Mouse (Mus musculus): ENCODE data around the gene Cdc14a. TPM values are rescaled to one million over a fixed set of nuclear protein-coding genes. Genes with fewer than 3 reads are reported as not detected.

The Cdc14a gene
- polyA plus RNA-seq, 1 experiment from 2014 or later, result 16.9 TPM

DNA sequence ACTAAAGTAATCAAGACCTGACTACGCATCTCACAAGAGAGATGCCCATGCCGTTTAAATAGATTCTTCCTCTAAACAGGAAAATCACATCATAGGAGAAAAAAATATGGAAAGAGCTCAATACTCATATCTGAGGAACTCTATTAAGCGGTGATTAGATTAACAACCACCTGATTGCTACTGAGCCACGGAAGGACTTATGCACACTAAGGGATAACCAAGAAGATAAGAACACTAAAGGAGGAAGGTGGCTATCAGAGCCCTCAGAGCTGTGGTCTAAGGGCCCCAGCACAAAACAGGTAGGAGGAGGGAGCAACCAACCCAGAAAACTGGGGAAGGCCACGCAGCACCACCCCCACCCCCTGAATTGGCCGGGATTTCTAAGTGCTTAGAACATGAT lies 37.5 kb downstream of the Cdc14a start:
- WGBS, result 92% methylated on average over 6 of the region's 6 CpGs
- Histone ChIP-seq H3K4me3 (no peak overlapping the region), H3K27ac (replicated peaks) (no peak overlapping the region), H3K9me3 (replicated peaks) (no peaks in the 10 kb centered on the region), H3K36me3 (peaks cover 45% of the 10 kb centered on the region), H3K27me3 (ENCODE audit: low read depth, poor library complexity, severe bottlenecking) (no peaks in the 10 kb centered on the region), H3K4me1 (no peaks in the 10 kb centered on the region)
- DNase-seq (ENCODE audit: low spot score), result no peak

- peaks cover 41% of the 10 kb centered on the region for H3K36me3 ChIP-seq
- no peaks in the 10 kb centered on the region for H3K9me3 ChIP-seq (replicated peaks)
- no peak overlapping the region for H3K4me3 ChIP-seq
- H3K27me3 ChIP-seq (ENCODE audit: low read depth, poor library complexity, severe bottlenecking), result no peaks in the 10 kb centered on the region
- peaks cover 5% of the 10 kb centered on the region; the same call in 1 of the 2 replicates for H3K4me1 ChIP-seq
- no peak for DNase-seq (ENCODE audit: low spot score)
- WGBS, result 84% methylated on average over 7 of the region's 7 CpGs
- H3K27ac ChIP-seq (replicated peaks), result no peak overlapping the region
Observed at GRCm38 (mm10) chr3:116384319-116384718, 39.5 kb downstream of the Cdc14a start.

DNA sequence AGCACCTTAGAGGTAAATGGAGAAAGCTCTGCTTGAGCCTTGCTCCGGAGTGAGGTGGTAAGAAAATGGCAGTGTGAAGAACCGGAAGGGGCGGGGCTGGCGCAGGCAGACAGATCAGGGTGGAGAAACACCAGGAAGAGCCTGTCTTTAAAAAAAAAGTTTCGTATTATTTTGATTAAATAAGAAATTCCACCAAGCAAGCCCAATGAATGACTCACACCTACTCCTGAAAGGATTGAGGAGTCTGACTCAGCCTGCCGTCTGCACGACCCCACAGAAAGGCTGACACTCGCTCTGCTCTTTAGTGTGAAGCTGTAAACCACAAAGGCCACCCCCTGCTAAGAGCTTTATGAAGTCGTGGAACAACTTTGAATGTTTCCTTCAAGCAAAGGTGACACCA lies 43.5 kb downstream of the Cdc14a start:
- no peak for DNase-seq (ENCODE audit: low spot score)
- WGBS, result 62% methylated on average over 9 of the region's 9 CpGs
- Histone ChIP-seq H3K9me3 (replicated peaks) (no peaks in the 10 kb centered on the region), H3K4me1 (peaks cover 5% of the 10 kb centered on the region), H3K36me3 (peaks cover 32% of the 10 kb centered on the region), H3K27me3 (ENCODE audit: low read depth, poor library complexity, severe bottlenecking) (no peaks in the 10 kb centered on the region), H3K27ac (replicated peaks) (no peak overlapping the region), H3K4me3 (no peak overlapping the region)

DNA sequence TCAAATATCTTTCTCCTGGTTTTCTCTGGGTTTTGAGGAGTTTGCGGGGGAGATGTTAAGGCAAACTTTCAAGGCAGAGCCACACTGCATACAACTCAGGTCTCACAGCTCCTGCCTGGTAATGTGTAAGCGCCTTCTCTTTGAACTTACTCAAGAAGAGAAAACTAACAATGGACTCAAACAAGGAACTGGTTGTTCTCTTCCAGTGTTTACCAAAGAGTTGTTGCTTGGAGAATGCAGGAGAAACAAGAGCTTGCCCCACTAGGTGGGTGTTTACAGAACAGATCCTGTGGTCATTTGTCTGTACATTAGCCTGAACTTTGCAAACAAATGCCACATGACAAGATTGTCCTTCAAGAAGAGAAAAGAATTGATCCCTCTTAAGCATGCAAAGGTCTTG lies 48.4 kb downstream of the Cdc14a start:
- no peaks in the 10 kb centered on the region for H3K9me3 ChIP-seq (replicated peaks)
- H3K4me3 ChIP-seq, result no peak overlapping the region
- H3K27ac ChIP-seq (replicated peaks), result no peak overlapping the region
- peaks cover 9% of the 10 kb centered on the region for H3K4me1 ChIP-seq
- H3K36me3 ChIP-seq, result peaks cover 20% of the 10 kb centered on the region
- 87% methylated on average over 2 of the region's 2 CpGs for WGBS
- DNase-seq (ENCODE audit: low spot score), result no peak
- no peaks in the 10 kb centered on the region for H3K27me3 ChIP-seq (ENCODE audit: low read depth, poor library complexity, severe bottlenecking)

DNA sequence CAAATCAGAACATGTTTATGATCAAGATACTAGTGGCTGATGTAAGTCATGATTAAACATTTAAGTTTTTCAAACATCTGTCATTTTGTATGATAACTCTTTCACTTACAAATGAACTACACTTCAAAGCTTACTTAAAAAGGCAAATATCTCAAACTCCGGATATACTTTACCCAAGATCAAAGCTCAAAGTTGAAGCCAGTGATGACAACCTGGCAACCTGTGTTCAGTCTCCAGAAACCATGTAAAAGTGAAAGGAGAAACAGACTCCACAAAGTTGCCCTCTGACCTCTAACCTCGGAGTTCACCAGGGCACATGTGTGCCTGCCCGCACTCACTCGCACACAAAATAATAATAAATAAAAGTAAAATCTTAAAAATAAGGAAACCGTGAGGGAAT lies 49.3 kb downstream of the Cdc14a start:
- no peak overlapping the region for H3K4me3 ChIP-seq
- no peak overlapping the region for H3K27ac ChIP-seq (replicated peaks)
- H3K4me1 ChIP-seq, result peaks cover 8% of the 10 kb centered on the region
- 84% methylated on average over 5 of the region's 5 CpGs for WGBS
- no peak for DNase-seq (ENCODE audit: low spot score)
- H3K36me3 ChIP-seq, result peaks cover 14% of the 10 kb centered on the region
- no peaks in the 10 kb centered on the region for H3K9me3 ChIP-seq (replicated peaks)
- no peaks in the 10 kb centered on the region for H3K27me3 ChIP-seq (ENCODE audit: low read depth, poor library complexity, severe bottlenecking)

DNA sequence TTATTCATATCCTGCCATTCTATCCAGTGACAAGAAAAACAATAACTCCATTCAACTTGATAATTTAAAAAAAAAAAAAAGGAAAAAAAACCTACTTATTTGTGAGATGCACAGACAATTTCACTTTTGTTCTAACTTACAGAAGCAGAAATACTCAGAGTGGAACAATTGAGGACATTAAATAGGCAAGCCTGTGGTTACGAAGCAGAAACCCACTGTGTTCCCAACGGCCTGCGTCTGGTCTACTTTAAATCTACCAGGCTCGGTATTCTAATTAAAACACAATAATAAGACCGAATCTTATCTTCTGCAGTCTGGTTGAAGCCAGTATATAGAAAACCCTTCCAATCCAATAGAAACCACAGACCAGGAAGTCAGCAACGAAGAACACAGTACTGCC lies 50.6 kb downstream of the Cdc14a start:
- no peaks in the 10 kb centered on the region for H3K9me3 ChIP-seq (replicated peaks)
- H3K4me3 ChIP-seq, result no peak overlapping the region
- DNase-seq (ENCODE audit: low spot score), result no peak
- H3K27me3 ChIP-seq (ENCODE audit: low read depth, poor library complexity, severe bottlenecking), result no peaks in the 10 kb centered on the region
- H3K27ac ChIP-seq (replicated peaks), result no peak overlapping the region
- H3K4me1 ChIP-seq, result peaks cover 19% of the 10 kb centered on the region
- WGBS, result 91% methylated on average over 6 of the region's 6 CpGs
- H3K36me3 ChIP-seq, result peaks cover 7% of the 10 kb centered on the region; the same call in 1 of the 2 replicates

- WGBS, result 23% methylated on average over 4 of the region's 4 CpGs
- DNase-seq (ENCODE audit: low spot score), result no peak
Observed at GRCm38 (mm10) chr3:116368868-116369437, 54.9 kb downstream of the Cdc14a start.

GRCm38 (mm10) chr3:116366125-116366524 lies 57.7 kb downstream of the Cdc14a start:
- WGBS, result 97% methylated on average over 2 of the region's 2 CpGs
- Histone ChIP-seq H3K27ac (replicated peaks) (no peak overlapping the region), H3K4me3 (no peak overlapping the region), H3K4me1 (peaks cover 15% of the 10 kb centered on the region), H3K9me3 (replicated peaks) (no peaks in the 10 kb centered on the region), H3K27me3 (ENCODE audit: low read depth, poor library complexity, severe bottlenecking) (no peaks in the 10 kb centered on the region), H3K36me3 (peaks cover 41% of the 10 kb centered on the region)
- DNase-seq (ENCODE audit: low spot score), result no peak

More at GRCm38 (mm10) chr3:116368868-116369437, 54.9 kb downstream of the Cdc14a start:
- Histone ChIP-seq H3K9me3 (replicated peaks) (no peaks in the 10 kb centered on the region), H3K36me3 (peaks cover 28% of the 10 kb centered on the region), H3K27me3 (ENCODE audit: low read depth, poor library complexity, severe bottlenecking) (no peaks in the 10 kb centered on the region), H3K4me1 (peaks cover 19% of the 10 kb centered on the region), H3K27ac (replicated peaks) (no peak overlapping the region), H3K4me3 (no peak overlapping the region)

DNA sequence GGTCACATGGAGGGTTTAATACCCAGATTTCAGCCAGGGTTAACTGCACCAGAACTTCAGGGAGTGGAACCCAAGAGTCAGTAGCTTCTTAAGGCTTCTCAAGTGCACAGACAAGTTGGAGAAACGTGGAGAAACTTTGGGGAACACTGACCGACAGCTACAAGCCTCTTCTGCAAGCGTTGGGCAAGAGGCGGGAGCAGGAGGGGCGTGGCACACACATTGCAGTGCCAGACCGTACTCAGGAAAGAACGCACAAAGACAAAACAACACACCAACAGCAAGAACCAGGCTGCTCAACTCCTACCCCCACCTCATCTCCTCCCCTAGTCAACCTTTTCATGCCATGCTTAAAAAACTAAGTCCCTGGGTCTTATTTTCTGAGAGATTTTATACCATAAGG lies 61.9 kb downstream of the Cdc14a start:
- Histone ChIP-seq H3K36me3 (peaks cover 50% of the 10 kb centered on the region), H3K9me3 (replicated peaks) (no peaks in the 10 kb centered on the region), H3K4me1 (no peaks in the 10 kb centered on the region), H3K27me3 (ENCODE audit: low read depth, poor library complexity, severe bottlenecking) (no peaks in the 10 kb centered on the region), H3K27ac (replicated peaks) (no peak overlapping the region), H3K4me3 (no peak overlapping the region)
- DNase-seq (ENCODE audit: low spot score), result no peak
- WGBS, result 92% methylated on average over 7 of the region's 7 CpGs

DNA sequence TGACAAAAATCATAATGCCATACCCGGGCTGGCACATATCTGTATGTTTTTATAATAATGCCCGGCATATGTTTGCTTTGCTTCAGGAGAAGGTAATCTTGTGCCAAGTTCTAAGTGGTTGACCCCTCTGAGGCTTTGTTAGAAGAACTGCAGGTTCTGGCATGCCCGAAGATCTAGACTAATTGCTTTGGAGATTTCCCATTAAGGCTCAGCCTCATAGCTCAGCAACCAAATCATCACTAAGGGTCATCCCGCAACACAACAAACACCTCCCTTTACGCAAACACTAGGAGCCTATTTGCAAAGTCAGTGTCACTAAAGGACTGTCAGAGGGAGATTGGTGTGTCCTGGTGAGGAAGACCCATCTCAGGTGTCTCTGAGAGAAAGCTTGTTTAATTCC lies 62.7 kb downstream of the Cdc14a start:
- H3K4me1 ChIP-seq, result no peaks in the 10 kb centered on the region
- no peaks in the 10 kb centered on the region for H3K27me3 ChIP-seq (ENCODE audit: low read depth, poor library complexity, severe bottlenecking)
- H3K27ac ChIP-seq (replicated peaks), result no peak overlapping the region
- DNase-seq (ENCODE audit: low spot score), result no peak
- WGBS, result 90% methylated on average over 5 of the region's 5 CpGs
- H3K36me3 ChIP-seq, result peaks cover 42% of the 10 kb centered on the region
- H3K4me3 ChIP-seq, result no peak overlapping the region
- no peaks in the 10 kb centered on the region for H3K9me3 ChIP-seq (replicated peaks)

DNA sequence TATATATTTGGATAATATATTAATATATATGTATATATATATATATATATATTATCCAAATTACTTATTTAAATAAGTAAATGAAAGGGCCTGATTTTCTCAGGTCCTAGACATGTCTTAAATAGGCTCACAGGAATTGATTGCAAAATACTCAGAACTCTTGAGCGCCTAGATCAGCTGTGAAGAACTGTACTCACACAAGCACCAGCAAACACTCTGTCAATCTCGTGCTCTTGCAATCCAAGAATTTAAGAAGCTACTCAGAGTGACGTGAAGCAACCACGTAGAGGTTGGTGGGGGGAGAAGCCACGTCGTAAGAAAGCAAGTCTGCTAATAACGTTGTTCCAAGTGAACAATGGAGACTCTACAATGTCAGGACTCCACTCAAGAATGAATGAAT lies 66.0 kb downstream of the Cdc14a start:
- no peaks in the 10 kb centered on the region for H3K27me3 ChIP-seq (ENCODE audit: low read depth, poor library complexity, severe bottlenecking)
- no peak overlapping the region for H3K4me3 ChIP-seq
- H3K4me1 ChIP-seq, result no peaks in the 10 kb centered on the region
- no peaks in the 10 kb centered on the region for H3K9me3 ChIP-seq (replicated peaks)
- no peak overlapping the region for H3K27ac ChIP-seq (replicated peaks)
- WGBS, result 93% methylated on average over 7 of the region's 7 CpGs
- H3K36me3 ChIP-seq, result peaks cover 25% of the 10 kb centered on the region
- no peak for DNase-seq (ENCODE audit: low spot score)

GRCm38 (mm10) chr3:116357180-116357579 lies 66.7 kb downstream of the Cdc14a start:
- Histone ChIP-seq H3K27ac (replicated peaks) (no peak overlapping the region), H3K27me3 (ENCODE audit: low read depth, poor library complexity, severe bottlenecking) (no peaks in the 10 kb centered on the region), H3K9me3 (replicated peaks) (no peaks in the 10 kb centered on the region), H3K4me3 (no peak overlapping the region), H3K4me1 (no peaks in the 10 kb centered on the region), H3K36me3 (peaks cover 25% of the 10 kb centered on the region; the same call in 1 of the 2 replicates)
- no peak for DNase-seq (ENCODE audit: low spot score)
- WGBS, result 86% methylated on average over 4 of the region's 4 CpGs

GRCm38 (mm10) chr3:116355026-116355788 lies 68.6 kb downstream of the Cdc14a start:
- no peaks in the 10 kb centered on the region for H3K27me3 ChIP-seq (ENCODE audit: low read depth, poor library complexity, severe bottlenecking)
- no peak overlapping the region for H3K27ac ChIP-seq (replicated peaks)
- 93% methylated on average over 15 of the region's 15 CpGs for WGBS
- no peak overlapping the region for H3K4me3 ChIP-seq
- H3K36me3 ChIP-seq, result peaks cover 27% of the 10 kb centered on the region
- no peaks in the 10 kb centered on the region for H3K4me1 ChIP-seq
- no peak for DNase-seq (ENCODE audit: low spot score)
- H3K9me3 ChIP-seq (replicated peaks), result no peaks in the 10 kb centered on the region
